Mouse (Mus musculus) cerebellum, postnatal 36 days (tissue): ENCODE results near the gene Noxo1.
"Not testable (repeated sequence)": the region's sequence is repeated elsewhere in the genome, so short reads cannot be mapped to it uniquely, and the experiment has no call there.

Source experiments
- DNase-seq, 2 experiments: peaks; one replicate each; pipeline ENCODE4 v3.0.0; 2021 to 2022; ENCODE audit warnings: mixed read lengths in 2 of 2

Noxo1 gene

DNA sequence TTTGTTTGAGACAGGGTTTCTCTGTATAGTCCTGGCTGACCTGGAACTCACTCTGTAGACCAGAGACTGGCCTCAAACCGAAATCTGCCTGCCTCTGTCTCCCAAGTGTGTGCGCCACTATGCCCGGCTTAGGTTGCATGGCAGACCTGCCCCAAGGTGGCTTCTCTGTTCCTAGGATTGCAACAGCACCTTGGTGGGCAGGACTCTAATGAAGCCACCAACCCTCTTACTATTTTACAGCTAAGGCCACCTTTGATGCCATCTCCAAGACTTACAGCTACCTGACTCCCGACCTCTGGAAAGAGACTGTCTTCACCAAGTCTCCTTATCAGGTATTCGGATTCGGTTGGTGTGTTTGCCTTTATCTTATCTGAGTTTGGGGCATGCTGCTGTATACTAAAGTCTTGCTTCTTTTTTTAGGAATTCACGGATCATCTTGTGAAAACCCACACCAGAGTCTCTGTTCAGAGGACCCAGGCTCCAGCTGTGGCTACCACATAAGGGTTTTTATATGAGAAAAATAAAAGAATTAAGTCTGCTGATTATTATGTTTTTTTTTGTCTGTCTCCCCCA, 25.4 kb downstream of the Noxo1 start:
- not testable (repeated sequence) for DNase-seq

DNA sequence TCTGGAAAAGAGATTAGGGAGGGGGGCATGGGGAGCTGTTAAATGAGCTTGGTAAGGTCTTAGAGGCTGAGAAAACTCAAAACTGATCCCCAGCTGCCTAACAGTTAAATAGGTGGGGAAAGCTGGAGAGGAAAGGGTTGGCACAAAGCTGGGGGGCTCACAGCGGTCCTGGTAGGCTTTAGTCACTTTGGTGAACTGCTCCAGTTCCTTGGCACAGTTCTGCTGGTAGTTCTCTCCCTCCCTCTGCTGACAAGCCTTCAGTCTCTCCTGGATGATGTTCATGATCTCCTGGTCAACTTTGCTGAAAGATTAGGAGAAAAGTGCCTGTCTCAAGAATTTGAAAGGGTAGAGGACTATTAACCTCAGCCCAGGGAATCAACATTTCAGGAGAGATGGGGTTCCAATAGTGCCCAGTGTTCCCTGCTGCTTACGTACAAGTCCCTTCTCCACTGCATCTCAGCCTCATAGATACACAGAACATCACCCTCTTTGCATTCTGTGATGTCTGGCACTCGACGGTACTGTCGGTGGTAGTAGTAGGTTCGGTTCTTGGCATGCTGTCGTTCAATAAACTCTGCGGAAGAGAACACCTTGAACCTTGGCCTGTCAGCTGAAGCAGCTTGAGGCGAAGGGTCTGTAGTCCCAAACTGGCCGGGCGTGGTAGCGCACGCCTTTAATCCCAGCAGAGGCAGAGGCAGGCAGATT, 26.3 kb downstream of the Noxo1 start:
- DNase-seq, result no peak

DNA sequence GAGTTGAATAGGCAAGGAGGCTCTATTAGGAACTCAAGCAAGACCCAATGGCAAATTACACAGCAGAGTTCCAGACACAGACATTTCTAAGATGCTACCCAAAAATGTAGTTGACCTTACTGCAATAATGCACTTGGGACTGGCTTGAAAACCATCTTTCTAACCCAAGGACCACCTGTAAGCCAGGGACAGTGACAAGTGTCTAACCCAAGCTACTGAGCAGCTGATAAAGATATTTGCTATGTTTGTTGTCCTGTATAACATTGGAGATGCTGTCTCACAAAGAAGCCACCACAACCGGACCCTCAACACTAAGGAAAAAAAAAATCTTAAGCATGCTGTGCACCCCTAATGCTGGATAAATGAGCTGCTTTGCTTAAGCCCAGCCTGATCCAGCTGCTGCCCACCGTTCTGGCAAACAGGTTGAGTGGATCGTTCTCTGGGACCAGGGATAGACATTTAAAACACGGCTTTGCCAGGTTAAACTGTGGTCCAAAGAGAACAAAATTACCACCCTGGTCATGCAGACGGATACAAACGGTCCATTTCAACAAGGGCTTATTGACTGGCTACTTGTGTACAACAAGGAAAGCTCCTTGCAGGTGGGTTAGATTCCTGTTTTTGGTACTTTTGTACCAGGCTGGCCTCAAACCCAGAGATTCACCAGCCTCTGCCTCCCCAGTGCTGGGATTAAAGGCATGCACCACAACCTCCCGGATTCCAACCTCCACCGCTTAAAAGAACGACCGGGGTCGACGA, 27.3 kb downstream of the Noxo1 start:
- DNase-seq, result no peak

DNA sequence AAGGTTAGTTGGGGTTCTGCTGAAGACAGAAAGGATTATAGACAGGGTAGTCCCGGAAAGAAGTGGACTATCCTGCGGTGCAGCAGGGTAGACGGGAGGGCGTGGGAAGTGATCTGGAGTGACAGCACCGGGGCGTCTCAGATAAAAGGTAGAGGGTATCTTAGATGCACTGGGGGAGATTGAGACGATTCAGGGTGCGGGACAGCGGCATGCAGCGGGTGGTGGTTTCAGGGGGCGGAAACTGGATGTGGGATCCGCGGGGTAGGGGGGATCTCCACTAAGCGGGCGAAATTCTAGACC, 27.8 kb downstream of the Noxo1 start:
- DNase-seq, result peak in 1 of 2 experiments; percentile 28

DNA sequence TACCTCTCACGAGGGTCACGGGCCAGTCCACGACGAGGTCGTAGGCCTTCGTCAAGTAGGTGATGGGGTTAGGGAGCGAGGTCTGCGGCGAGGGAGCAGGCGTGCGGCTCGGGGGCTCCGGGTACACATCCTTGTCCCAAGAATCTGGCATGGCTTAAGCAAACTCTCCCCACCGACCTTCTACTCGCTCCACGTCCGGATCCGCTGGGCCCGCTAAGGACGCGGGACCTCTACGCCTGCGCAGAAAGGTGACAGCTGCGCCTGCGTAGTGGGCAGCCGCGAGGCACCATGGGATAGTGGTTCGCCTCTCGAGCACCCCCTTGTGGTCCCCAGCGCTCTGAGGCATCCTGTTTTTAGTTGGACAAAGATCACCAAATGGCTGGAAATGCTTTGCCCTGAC, 28.1 kb downstream of the Noxo1 start, which contains the start of gene Ndufb10:
Gene Ndufb10, minus strand, starts transcription at position 295 of the 400 bp plus-strand sequence.
- DNase-seq, result peak; percentile 98 to 99

DNA sequence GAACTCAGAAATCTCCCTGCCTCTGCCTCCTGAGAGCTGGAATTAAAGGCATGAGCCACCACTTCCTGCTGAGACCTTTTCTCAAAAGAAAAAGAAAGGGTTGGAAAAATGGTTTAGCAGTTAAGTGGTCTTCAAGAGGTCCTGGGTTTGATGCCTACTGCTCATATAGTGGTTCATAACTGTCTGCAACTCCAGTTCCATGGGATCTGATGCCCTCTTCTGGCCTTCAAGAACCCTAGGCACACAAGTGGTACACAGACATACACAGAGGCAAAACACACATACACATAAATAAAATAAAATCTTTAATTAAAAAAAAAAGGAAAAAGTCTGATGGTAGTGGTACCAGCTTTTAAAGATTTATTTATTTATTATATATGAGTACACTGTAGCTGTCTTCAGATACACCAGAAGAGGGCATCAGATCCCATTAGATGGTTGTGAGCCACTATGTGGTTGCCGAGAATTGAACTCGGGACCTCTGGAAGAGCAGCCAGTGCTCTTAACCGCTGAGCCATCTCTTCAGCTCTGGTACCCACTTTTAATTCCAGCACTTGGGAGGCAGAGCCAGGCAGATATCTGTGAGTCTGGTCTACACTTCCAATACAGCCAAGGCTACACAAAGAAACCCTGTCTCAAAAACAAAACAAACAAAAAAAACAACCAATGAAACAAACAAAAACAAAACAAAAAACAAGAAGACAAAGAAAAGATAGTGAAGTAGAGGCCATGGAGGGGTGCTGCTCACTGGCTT, 29.8 kb downstream of the Noxo1 start:
- DNase-seq, result no peak

DNA sequence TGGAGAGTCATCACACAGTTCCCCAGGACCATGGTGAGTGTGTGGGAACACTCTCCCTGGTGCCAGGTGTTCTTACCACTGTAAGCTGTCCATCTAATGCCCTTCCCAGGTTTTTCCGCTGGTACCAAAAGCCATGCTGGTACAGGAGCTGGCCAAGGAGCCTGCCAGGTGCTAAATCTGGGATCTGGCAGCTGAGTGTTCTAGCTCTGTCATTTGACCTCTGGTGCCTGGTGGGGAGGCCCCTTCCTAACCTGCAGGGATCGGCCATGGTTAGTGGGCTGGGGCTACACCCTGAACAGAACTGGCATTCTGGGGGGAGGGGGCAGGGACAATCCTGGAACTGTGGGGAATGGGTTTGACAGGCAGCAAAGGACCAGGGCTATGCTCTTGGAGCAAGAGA, 31.6 kb downstream of the Noxo1 start, which contains the start of gene Rpl3l:
Gene Rpl3l, plus strand, starts transcription at position 203 of the 400 bp plus-strand sequence.
- DNase-seq, result no peak

DNA sequence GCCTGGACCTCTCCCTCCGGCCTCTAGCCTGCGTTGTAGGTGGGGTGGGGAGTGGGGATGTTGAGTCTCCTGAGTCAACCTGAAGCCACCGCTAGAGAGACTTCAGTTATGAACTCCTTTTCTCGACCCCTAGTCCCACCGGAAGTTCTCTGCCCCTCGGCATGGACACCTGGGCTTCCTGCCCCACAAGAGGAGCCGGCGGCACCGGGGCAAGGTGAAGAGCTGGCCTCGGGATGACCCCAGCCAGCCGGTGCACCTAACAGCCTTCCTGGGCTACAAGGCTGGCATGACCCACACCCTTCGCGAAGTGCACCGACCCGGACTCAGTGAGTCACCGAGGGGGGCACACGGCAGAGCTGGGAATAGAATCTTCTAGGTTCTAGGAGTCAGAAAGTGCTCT, 32.1 kb downstream of the Noxo1 start:
- no peak for DNase-seq

DNA sequence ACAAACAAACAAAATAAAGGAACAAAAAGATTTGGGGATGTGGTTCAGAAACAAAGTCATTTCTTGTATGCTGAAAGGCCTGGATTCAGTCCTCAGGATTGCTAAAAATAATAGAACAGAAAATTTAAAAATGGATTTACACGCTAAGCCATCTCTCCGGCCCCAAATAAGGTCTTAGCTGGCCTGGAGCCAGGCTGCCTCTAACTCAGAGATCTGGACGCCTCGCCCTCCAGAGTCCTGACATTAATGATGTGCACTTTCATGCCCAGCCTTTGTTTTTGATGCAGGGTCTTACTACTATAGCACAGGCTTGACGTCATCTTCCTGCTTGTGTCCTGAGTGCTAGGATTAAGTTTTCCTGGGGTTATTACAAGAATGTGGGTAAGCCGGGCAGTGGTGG, 33.0 kb downstream of the Noxo1 start:
- DNase-seq, result no peak

DNA sequence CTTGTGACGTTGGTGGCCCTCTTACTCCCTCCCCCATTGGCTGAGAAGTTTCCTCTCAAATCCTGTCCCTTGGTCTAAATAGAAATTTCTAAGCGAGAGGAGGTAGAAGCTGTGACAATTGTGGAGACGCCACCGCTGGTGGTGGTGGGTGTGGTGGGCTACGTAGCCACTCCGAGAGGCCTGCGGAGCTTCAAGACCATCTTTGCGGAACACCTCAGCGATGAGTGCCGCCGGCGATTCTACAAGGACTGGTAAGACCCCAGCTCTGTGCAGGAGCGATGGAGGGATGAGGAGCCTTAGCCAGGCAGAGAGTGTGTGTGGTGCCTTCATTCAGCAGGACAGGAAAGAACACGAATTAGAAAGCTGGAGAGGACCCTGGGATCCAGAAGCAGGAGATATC, 34.8 kb downstream of the Noxo1 start:
- no peak for DNase-seq

DNA sequence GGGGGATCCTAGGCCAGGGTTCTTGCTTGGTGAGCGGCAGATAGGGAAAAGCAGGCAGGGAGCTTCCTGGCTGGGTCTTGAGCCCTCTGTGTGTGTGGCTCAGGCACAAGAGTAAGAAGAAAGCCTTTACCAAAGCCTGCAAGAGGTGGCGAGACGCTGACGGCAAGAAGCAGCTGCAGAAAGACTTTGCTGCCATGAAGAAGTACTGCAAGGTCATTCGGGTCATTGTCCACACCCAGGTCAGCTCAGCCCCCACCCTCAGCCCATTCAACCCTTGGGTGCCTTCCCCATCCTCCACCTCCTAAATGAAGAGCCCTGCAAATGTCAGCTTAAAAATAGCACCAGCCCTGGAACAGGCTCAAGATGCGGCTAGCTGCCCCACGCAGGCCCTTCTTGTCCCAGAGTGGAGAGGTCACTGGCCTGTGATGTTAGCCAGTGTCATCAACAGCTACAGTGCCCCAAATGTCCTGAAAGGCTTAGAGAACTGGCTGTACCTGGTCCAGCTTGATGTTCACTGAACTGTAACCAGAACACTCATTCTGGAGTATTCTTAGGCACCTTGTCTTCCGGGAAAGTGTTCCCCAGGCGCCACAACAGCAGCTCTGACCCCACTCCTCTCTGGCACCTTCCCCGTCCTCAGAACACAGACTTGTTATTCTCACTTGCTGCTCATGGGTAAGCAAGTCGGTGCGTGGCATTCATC, 36.4 kb downstream of the Noxo1 start:
- no peak for DNase-seq

DNA sequence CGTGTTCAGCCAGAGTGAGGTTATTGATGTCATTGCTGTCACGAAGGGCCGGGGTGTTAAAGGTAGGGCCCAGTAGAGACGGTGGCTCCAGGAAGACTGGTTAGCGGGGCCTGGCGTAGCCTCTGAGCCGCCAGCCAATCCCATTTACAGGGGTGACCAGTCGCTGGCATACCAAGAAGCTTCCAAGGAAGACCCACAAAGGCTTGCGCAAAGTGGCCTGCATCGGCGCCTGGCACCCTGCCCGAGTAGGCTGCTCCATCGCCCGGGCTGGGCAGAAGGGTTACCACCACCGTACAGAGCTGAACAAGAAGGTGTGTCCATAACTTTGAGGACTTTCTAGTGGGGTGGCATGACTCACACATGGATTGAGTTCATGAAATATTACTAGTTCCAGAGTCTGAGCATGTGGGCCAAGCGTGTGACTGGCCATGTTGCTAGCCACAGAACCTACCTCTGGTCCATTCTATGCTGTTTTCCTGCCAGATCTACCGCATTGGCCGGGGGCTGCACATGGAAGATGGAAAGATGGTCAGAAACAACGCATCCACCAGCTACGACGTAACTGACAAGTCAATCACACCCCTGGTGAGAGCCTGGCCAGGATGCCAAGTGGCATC, 37.5 kb downstream of the Noxo1 start:
- no peak for DNase-seq

DNA sequence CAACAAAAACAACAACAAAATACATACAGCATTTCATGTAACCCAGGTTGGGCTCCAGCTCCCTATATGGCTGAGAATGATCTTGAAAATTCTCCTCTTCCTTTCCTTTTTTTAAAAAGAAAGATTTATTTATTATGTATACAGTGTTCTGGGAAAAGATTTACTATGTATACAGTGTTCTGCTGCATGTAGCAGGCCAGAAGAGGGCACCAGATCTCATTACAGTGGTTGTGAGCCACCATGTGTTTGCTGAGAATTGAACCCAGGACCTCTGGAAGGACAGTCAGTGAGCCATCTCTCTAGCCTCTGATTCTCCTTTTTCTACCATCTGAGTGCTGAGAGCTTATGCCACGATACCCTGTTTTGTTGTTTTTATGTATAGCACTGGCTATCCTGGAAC, 38.5 kb downstream of the Noxo1 start:
- DNase-seq, result no peak

DNA sequence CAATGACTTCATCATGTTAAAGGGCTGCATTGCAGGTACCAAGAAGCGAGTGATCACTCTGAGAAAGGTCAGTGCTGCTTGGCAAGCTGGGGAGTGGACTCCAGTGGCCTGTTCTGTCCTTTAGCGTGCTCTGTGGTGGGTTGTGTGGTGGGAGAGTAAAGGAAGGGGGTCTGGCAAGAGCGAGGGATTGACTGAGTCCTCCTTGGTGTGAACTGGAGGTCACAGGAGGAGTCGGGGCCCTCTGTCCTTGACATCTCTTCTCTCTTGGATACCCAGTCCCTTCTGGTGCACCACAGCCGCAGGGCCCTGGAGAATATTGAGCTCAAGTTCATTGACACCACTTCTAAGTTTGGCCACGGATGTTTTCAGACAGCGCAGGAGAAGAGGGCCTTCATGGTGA, 39.4 kb downstream of the Noxo1 start:
- no peak for DNase-seq

DNA sequence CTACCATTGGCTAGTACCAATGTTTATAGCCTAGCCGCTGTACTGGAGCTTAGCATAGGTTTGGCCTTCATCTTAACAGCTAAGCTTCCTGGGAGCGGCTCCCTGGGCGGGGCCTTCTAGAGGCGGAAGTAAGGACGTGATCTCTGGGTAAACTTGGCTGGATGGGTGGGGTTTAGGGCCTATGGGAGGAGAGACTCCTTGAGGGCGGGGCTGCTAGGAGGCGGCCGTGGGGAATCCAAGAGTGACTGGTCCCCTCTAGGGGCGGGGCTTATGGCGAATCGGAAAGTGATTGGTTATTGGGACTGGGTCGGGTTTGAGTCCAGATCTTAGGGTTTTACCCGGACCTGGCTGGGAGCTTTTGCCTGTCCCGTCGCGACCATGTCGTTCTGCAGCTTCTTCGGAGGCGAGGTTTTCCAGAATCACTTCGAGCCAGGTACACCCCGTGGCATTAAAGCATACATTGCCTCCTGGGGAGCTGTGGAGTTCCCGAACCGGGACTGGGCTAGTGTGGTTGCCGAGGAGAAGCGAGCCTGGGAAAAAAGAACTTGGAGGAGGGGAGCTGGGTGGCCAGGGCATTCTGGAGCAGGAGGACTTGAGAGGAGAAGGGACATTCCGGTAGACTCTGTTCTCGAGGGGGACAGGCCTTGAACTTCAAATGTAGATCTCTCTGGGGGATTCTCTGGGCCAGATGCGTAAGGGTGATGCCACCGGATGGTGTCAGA, 40.5 kb downstream of the Noxo1 start, which contains the start of gene Msrb1:
Gene Msrb1, plus strand, starts transcription at position 313 of the 722 bp plus-strand sequence.
- peak; percentile 88 to 91 for DNase-seq

DNA sequence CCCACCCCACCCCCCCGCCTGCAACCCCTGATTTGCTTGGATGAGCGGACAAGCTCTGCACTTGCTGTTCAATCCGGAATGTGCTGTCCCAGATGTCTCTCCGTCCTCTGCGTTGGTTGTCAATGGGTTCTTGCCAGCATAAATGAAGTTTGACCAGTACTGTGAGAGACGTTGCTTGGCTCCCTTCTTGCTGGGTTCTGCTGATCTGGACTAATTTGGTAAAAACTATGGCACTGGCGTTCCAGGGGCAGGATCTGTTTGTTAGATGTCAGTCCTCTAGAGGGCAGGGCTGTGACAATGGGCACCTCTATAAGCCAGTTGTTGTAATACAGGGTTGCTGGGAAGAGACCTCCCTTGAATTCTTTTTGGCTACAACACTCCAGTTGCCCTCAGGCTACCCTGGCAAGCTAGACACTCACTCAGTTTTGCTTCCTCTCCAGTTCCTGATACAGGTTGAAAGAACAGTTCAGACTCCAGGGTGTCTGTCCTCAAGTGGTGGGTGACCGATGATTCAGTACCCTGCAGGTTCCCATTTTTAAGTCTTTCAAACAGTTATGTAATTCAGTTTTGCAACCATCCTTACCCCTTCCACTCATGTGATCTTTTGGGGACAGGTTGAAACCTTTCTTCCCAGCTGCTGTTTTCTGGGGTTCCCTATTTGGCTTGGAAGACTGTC, 41.2 kb downstream of the Noxo1 start:
- no peak for DNase-seq

DNA sequence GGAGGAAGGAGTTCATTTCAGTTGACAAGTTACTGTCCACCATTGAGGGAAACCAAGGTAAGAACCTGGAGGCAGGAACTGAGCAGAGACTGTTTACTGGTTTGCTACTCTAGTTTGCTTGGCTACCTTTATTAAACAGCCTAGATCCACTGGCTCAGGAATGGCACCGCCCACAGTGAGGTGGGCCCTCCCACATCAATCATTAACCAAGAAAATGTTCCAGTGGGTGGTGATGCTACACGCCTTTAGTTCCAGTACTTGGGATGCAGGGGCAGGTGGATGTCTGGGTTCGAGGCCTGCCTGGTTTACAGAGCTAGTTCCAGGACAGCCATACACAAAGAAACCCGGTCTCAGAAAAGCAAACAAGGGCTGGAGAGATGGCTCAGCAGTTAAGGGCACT, 42.2 kb downstream of the Noxo1 start:
- no peak for DNase-seq

DNA sequence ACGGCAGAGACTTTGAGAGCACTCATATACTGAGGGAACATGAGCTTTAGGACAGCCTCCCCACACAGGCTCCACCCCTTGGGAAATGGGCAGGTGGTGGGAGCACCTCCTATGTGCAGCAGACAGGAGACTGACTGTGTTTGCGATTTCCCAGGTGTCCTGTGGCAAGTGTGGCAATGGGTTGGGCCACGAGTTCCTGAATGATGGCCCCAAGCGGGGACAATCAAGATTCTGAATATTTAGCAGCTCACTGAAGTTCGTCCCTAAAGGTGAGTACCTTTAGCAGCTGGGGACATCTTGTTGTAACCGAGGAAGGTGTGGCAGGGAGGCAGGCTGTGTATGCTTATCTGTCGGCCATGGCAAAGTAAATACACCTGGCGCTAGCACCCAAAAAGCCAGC, 43.9 kb downstream of the Noxo1 start:
- DNase-seq, result no peak

DNA sequence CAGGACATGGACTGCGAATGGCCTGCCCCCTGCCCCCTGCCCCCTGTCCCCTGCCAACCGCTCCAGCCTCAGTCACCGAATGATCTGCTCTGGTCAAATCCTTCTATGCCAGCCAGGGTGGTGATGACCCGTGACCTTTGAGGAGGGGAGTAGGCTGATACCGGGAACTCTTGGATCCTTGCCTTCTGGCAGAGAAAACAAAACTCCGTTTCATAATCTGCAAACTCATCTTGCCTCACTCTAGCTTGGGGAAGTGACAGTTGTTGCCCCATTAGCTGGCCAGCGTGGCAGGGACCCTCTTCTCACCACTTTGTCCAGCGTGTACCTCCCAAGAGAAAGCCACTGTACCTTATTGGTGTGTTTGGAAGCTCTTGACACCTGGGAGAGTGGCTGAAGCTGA, 46.3 kb downstream of the Noxo1 start:
- no peak for DNase-seq

DNA sequence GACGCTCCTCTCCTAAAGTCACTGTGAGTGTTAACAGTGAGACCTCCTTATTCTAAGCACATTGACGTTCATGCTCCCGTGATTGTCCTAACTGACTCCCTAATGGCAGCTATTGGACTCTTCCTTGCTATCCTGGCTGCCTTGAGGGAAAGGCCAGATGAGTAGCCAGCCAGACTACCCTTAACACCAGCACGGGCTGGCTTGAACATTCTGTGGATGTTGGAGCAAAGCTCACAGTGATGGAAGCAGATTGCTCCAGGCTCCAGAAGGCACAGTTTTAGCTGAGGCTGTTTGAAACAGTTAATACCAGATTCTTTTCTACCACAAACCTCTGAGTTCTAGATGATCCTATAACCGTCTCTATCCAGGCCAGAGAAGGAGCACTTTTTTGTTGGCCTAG, 47.9 kb downstream of the Noxo1 start:
- no peak for DNase-seq

DNA sequence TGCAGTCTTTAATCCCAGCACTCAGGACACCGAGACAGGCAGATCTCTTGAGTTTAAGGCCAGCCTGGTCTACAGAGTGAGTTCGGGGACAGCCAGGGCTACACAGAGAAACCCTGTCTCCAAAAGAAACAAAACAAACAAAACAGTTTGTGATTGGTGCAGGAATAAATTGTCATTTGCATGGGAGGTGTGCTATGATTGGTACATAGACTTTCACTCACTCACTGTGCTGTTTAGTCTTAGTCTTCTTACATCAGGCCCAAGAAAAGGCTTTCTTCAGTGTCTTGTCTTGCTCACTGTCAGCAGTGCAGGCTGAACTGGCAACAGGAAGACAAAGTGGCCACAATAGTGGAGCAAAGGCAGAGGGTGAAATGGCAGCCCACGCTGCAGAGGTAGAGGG, 48.3 kb downstream of the Noxo1 start:
- DNase-seq, result no peak
